Mouse (Mus musculus) intestine, embryonic 14.5 days (tissue): Measurements from ENCODE around the gene Hprt. TPM values are rescaled to one million over a fixed set of nuclear protein-coding genes. Genes with fewer than 3 reads are reported as not detected.
A peak's percentile ranks its signal among the peaks of the same experiment; 100 is the strongest.

Source experiments
- ATAC-seq: fragments of 200-750 bp; cut with Nextera tagmentation; replicated peaks from 2 replicates; pipeline ENCODE4 v1.8.0; 2017; ENCODE audit warnings: low read depth, moderate number of reproducible peaks, moderate TSS enrichment, moderate library complexity; ENCODE audit not compliant: low FRiP score, low TSS enrichment
- DNase-seq: peaks from one replicate; pipeline ENCODE4 v3.0.0-alpha.2; 2018; ENCODE audit warnings: low spot score
- H3K27ac ChIP-seq: fragments of 300-500 bp; sonication (generic); 2 replicates; pipeline ENCODE4 v1.5.1; 2014; ENCODE audit warnings: low read depth, mild to moderate bottlenecking, control low read depth
- H3K27me3 ChIP-seq: fragments of 300-500 bp; sonication (generic); replicated peaks from 2 replicates; pipeline ENCODE4 v1.6.1; 2014; ENCODE audit warnings: low read length, control low read depth; ENCODE audit not compliant: control insufficient read depth, insufficient read depth
- H3K36me3 ChIP-seq: fragments of 300-500 bp; sonication (generic); 2 replicates; pipeline ENCODE4 v1.6.1; 2014; ENCODE audit warnings: low read length, control low read depth; ENCODE audit not compliant: control insufficient read depth, insufficient read depth
- H3K4me1 ChIP-seq: fragments of 300-500 bp; sonication (generic); replicated peaks from 2 replicates; pipeline ENCODE4 v1.6.1; 2014; ENCODE audit warnings: low read length, control low read depth, mixed read lengths; ENCODE audit not compliant: control insufficient read depth, insufficient read depth
- H3K4me2 ChIP-seq: fragments of 300-500 bp; sonication (generic); 2 replicates; pipeline ENCODE4 v1.6.1; 2014; ENCODE audit warnings: low read length
- H3K4me3 ChIP-seq: fragments of 300-500 bp; sonication (generic); 2 replicates; pipeline ENCODE4 v1.5.1; 2014; ENCODE audit warnings: low read depth, low read length, control low read depth, mixed read lengths
- H3K9ac ChIP-seq: fragments of 300-500 bp; sonication (generic); 2 replicates; pipeline ENCODE4 v1.6.1; 2014; ENCODE audit warnings: mild to moderate bottlenecking, low read length
- H3K9me3 ChIP-seq: fragments of 300-500 bp; sonication (generic); 2 replicates; pipeline ENCODE4 v1.6.1; 2016; ENCODE audit warnings: low read length, control low read depth; ENCODE audit not compliant: control insufficient read depth
- WGBS: fragments of 180-500 bp; shearing (Covaris S2); extraction: QIAGEN DNeasy Blood & Tissue Kit; methylation state at CpG from one replicate; pipeline ENCODE4 v1.1.7; 2014; 5-methylcytosine and 5-hydroxymethylcytosine counted together
- polyA plus RNA-seq: library from polyadenylated mRNA; unstranded; fragments of >200 nt; fragmentation: Nextera tagmentation; extraction: Ambion mirVana; gene quantifications from 2 replicates; pipeline ENCODE4 v1.2.1, GENCODE M21; 2014

Gene Hprt
- polyA plus RNA-seq, 1 experiment from 2014 or later: 223 TPM

GRCm38 (mm10) chrX:53046911-53047310 lies 59.0 kb downstream of the Hprt start:
- H3K4me1 ChIP-seq: no peaks in the 10 kb centered on the region; the same call in 1 of the 2 replicates

DNA sequence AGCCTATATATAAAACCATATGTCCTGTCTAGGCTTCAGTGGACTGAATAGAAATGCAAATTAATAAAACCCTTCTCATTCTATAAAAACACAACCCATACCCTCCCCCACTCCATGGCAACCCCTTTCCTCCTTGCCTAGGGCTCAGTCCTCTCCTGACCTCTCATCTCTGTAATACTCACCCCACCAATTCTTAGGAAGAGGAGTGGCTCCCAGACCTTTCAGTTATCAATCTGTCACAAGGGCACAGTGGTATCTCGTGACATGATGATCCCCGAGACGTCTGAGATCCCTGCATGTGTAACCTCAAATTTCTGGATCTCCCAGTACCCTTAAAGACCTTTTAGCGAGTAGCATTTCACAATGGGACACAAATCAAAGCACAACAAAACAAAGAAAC lies 61.3 kb downstream of the Hprt start:
- WGBS: 58% methylated on average over 4 of the region's 4 CpGs
- Histone ChIP-seq H3K9ac (no peak overlapping the region), H3K4me2 (no peak overlapping the region), H3K4me1 (no peaks in the 10 kb centered on the region; the same call in 1 of the 2 replicates), H3K9me3 (no peaks in the 10 kb centered on the region), H3K27ac (no peak overlapping the region), H3K27me3 (no peaks in the 10 kb centered on the region), H3K4me3 (no peak overlapping the region), H3K36me3 (0 out of 2 replicates have a peak, but pooled peaks cover 2% of the 10 kb centered on the region)
- ATAC-seq (no peak), DNase-seq (no peak)

More at GRCm38 (mm10) chrX:53046911-53047310, 59.0 kb downstream of the Hprt start:
- Histone ChIP-seq H3K9ac (no peak overlapping the region), H3K4me2 (no peak overlapping the region), H3K9me3 (no peaks in the 10 kb centered on the region), H3K27me3 (no peaks in the 10 kb centered on the region), H3K27ac (no peak overlapping the region), H3K4me3 (no peak overlapping the region), H3K36me3 (no peaks in the 10 kb centered on the region)
- DNase-seq (no peak), ATAC-seq (no peak)
- WGBS: 33% methylated on average over 2 of the region's 2 CpGs

- Histone ChIP-seq H3K36me3 (0 out of 2 replicates have a peak, but pooled peaks cover 3% of the 10 kb centered on the region), H3K9me3 (no peaks in the 10 kb centered on the region), H3K4me1 (no peaks in the 10 kb centered on the region; the same call in 1 of the 2 replicates), H3K4me2 (peak overlapping the region; percentile 41), H3K27me3 (no peaks in the 10 kb centered on the region), H3K4me3 (peak overlapping the region; percentile 18), H3K27ac (peak overlapping the region; percentile 33; the same call in 1 of the 2 replicates), H3K9ac (no peak overlapping the region)
- ATAC-seq: no peak
- 17% methylated on average over 8 of the region's 9 CpGs for WGBS
- DNase-seq: no peak
Measured at GRCm38 (mm10) chrX:53050353-53050752, 62.4 kb downstream of the Hprt start.

DNA sequence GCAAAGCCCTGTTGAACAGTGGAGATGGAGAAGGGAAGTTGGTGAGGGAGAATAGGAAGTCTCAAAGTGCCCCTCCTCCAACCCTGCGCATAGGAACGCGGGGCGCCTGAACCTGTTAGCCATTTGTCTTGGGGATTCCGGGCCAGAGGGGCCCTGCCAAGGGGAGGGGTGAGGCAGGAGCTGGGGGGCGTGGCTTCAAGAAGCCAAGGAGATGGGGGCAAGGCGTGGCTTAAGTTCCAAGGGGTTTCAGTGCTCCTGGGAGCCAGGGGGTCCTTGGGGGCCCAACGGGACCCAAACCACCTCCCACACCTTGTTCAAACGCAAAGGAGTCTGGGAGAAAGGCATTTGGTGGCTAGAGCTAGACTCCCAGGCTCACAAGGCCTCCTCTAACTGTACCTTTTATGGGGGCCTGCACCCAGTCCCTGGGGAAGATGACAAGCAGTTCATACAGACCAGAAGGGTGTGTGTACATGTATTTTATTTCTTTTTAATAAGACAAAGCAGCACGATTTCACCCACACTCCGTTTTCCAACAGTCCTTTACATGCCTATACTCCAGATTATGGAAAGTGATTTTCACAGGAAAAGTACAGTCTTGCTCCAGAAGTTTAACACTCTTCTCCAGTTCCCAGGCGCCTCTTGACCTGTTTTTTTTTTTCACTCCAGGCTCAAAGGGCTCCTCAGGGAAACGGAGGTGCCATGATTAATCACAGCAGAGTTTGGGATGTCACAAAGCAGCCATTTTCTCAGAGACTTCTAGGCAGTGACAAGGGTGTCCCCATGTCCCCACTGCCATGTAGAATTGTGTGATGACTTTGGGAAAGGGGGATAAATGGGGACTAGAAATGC lies 64.9 kb downstream of the Hprt start:
- WGBS: 11% methylated on average over 13 of the region's 13 CpGs
- Histone ChIP-seq H3K36me3 (0 out of 2 replicates have a peak, but pooled peaks cover 3% of the 10 kb centered on the region), H3K9me3 (no peaks in the 10 kb centered on the region), H3K4me1 (peaks cover 4% of the 10 kb centered on the region), H3K9ac (no peak overlapping the region), H3K27ac (peak overlapping the region; percentile 27; the same call in 1 of the 2 replicates), H3K4me3 (no peak overlapping the region), H3K27me3 (peaks cover 4% of the 10 kb centered on the region; the same call in 1 of the 2 replicates), H3K4me2 (peak overlapping the region; percentile 51; the same call in 1 of the 2 replicates)
- ATAC-seq (peak; percentile 58), DNase-seq (peak; percentile 65)

GRCm38 (mm10) chrX:53053885-53054284 lies 65.9 kb downstream of the Hprt start:
- 53% methylated on average over 5 of the region's 5 CpGs for WGBS
- peaks cover 6% of the 10 kb centered on the region for H3K4me1 ChIP-seq
- H3K9ac ChIP-seq: peak overlapping the region; percentile 38
- DNase-seq (no peak), ATAC-seq (no peak)
- H3K27ac ChIP-seq: peak overlapping the region; percentile 51; the same call in 1 of the 2 replicates
- H3K4me3 ChIP-seq: peak overlapping the region; percentile 52; the same call in 1 of the 2 replicates
- no peaks in the 10 kb centered on the region for H3K9me3 ChIP-seq
- H3K36me3 ChIP-seq: 0 out of 2 replicates have a peak, but pooled peaks cover 3% of the 10 kb centered on the region
- H3K4me2 ChIP-seq: peak overlapping the region; percentile 51
- peaks cover 6% of the 10 kb centered on the region; the same call in 1 of the 2 replicates for H3K27me3 ChIP-seq

- DNase-seq (no peak), ATAC-seq (no peak)
- Histone ChIP-seq H3K36me3 (0 out of 2 replicates have a peak, but pooled peaks cover 3% of the 10 kb centered on the region), H3K4me3 (peak overlapping the region; percentile 52), H3K27me3 (peaks cover 6% of the 10 kb centered on the region), H3K9ac (peak overlapping the region; percentile 84), H3K27ac (peak overlapping the region; percentile 91), H3K4me2 (peak overlapping the region; percentile 51), H3K4me1 (peaks cover 6% of the 10 kb centered on the region), H3K9me3 (no peaks in the 10 kb centered on the region)
- 6% methylated on average over 9 of the region's 9 CpGs for WGBS
Measured at GRCm38 (mm10) chrX:53055771-53056170, 67.8 kb downstream of the Hprt start.

GRCm38 (mm10) chrX:53056627-53057026 lies 68.7 kb downstream of the Hprt start:
- DNase-seq (peak; percentile 67), ATAC-seq (peak; percentile 17; the same call in 1 of the 2 replicates)
- H3K4me3 ChIP-seq: peak overlapping the region; percentile 52
- peak overlapping the region; percentile 51 for H3K4me2 ChIP-seq
- H3K27me3 ChIP-seq: peaks cover 6% of the 10 kb centered on the region
- 0 out of 2 replicates have a peak, but pooled peaks cover 3% of the 10 kb centered on the region for H3K36me3 ChIP-seq
- H3K9ac ChIP-seq: peak overlapping the region; percentile 84
- H3K4me1 ChIP-seq: peaks cover 6% of the 10 kb centered on the region; the same call in 1 of the 2 replicates
- H3K9me3 ChIP-seq: no peaks in the 10 kb centered on the region
- 12% methylated on average over 25 of the region's 33 CpGs for WGBS
- H3K27ac ChIP-seq: peak overlapping the region; percentile 91

- Histone ChIP-seq H3K27ac (peak overlapping the region; percentile 91), H3K9ac (peak overlapping the region; percentile 84), H3K4me1 (peaks cover 6% of the 10 kb centered on the region; the same call in 1 of the 2 replicates), H3K4me3 (peak overlapping the region; percentile 52), H3K4me2 (peak overlapping the region; percentile 51), H3K36me3 (0 out of 2 replicates have a peak, but pooled peaks cover 3% of the 10 kb centered on the region), H3K27me3 (peaks cover 6% of the 10 kb centered on the region), H3K9me3 (no peaks in the 10 kb centered on the region)
- DNase-seq: peak; percentile 90
- peak; percentile 81 for ATAC-seq
- 13% methylated on average over 26 of the region's 42 CpGs for WGBS
Measured at GRCm38 (mm10) chrX:53057054-53057759, 69.3 kb downstream of the Hprt start.
